Mouse (Mus musculus): Measurements from ENCODE around the gene Kiss1r. TPM values are rescaled to one million over a fixed set of nuclear protein-coding genes. Genes with fewer than 3 reads are reported as not detected.
"Not testable (repeated sequence)": the region's sequence is repeated elsewhere in the genome, so short reads cannot be mapped to it uniquely, and the experiment has no call there.

The Kiss1r gene
- total RNA-seq (2021) = 1 to 10 TPM; 5.0 to 6.8 TPM

DNA sequence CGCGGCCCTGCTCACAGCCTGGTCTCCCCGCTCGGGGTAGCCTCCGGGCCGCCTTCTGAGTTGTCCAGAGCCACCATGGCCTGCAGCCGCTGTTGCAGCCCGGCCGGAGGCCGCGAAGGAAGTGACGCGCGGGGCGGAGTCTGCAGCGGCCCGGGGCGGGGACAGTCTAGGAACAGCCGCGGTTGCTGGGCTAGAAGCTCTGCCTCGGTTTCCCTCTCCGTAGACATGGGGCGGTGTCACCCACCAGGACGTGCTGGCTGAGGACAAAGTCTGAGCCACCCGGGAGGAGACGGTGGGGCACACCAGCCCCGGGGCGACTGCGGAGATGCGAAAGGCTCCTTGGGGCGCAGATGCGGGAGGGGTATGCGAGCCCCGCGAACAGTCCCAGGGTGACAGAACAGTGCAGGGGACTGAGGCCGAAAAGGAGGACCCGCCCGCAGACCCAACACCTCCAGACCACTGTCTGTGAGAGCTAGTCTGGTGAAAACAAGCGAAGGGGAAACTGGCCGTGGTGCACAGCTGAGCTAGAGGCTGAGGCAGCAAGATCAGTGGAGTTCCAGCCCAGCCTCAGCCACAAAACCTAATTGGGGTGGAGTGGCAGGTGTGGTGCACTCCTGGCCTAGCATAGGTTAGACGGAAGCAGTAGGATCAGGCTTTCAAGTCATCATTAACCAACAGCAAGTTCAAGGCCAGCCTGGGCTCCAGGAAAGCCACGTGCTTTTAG, at the start of gene Kiss1r:
TSS of gene Kiss1r (plus strand) at position 164 of the 724 bp plus-strand sequence.
- intact Hi-C loops (cut with DNase I) = no loop called here
- peak; percentile 81 for DNase-seq

DNA sequence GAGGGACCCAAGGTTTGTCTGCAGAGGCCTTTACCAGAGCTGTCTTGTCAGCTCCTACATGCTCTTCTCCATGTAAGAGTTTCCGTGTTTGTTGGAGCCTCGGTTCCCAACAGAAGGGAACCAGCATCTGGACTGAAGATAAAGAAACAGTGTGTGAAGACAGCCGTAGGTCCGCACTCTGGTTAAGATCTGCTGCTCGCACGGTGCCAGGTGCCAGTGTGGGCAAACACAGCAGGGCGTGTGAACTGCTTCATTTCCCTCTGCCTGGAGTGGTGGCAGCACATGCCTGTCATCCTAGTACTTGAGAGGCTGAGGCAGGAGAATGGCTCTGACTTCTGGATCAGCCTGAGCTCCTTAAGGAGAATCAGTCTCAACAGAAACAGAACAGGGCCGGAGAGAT, 44.9 kb upstream of the Kiss1r start:
- intact Hi-C loops (cut with DNase I) = no loop called here
- no peak for DNase-seq

DNA sequence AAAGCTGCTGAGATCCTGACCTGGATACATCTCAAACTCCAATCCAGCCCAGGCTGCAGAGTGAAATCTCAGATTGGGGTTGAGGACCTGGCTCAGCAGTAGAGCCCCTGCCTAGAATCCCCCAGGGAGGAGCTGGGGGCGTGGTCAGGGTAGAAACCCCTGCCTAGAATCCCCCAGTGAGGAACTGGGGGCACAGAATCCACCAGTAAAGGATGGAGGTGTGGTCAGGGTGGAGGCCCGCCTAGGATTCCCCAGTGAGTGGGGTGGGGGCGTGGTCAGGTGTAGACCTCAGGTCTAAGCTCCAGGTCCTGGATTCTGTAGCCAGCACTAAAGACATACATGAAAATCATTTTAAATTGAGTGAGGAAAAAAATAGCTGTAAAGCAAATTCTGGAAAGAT, 43.9 kb upstream of the Kiss1r start:
- intact Hi-C loops (cut with DNase I) = no loop called here
- no peak for DNase-seq

DNA sequence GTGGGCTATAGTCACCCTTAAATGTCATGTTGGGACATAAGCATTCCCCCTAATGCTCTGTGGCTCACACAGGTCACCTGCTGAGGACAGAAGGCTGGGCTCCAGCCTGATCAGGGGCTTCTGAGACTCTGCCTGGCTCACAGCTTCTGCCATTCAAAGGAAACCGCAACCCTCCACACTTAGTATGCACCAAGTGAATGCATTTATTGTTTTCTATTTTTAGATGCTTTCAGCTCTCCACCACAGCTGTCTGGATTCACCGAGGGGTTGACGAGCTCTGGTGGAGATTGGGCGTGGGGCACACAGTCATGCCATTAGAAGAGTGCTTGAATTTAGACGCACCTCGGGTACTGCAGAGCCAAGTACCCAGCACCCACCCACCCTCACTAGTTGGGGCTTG, 43.5 kb upstream of the Kiss1r start:
- DNase-seq = no peak
- intact Hi-C loops (cut with DNase I) = no loop called here

DNA sequence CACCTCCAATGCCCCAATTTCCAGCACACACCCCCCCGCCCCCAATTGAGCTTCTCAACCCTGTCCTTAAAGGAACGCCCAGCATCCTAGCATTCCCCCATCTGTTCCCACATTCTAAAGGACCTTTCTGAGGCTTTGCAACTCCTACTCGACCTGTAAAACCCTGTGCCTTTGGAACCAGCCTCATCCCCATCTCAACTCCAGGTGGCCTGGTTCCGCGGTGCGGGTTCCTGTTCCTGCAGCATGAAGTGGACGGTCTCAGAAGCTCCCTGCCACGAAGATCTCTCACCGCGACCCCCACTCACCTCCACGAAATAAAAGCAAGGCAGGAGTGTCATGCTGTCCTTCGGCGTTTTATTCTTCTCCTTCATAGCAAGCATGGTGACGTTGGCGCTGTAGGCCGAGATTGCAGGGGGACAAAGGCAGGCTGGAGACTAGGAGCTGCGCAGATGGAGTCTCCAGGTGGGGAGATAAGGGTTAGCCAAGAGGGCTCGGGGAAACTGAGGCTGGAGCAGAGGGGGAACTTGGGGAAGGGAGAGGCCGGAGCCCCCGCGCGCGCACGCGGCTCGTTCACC, 43.0 kb upstream of the Kiss1r start:
- DNase-seq = no peak
- intact Hi-C loops (cut with DNase I) = no loop called here

DNA sequence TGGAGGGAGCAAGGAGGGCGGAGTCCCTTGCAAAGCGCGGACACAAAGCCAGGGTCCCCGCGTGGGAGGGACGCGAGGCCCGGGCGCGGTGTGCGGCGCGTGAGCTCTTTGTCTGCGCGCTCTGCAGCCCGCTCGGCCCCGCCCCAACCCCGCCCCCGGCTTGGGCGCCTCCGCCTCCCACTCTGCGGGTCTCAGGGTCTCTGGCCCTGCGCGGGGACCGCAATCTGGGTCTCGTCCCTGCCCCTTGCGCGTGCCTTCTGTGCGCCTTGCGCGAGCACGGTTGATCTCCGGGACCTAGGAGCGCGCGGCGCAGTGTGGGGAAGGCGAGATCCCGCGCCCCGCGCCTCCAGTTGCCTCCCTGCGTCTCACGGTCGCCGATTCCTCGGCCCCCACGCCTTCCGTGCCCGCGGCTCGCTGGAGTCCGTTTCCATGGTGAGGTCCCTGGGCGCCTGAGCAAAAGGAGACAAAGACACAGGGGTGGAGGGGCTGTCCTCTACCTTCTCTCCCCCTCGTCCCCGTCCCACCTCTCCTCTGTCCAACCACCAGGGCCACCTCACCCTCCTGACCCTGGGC, 42.4 kb upstream of the Kiss1r start, which contains the start of the genes Prtn3 and Plppr3:
TSS of gene Prtn3 (plus strand) at position 187 of the 573 bp plus-strand sequence.
TSS of gene Plppr3 (minus strand) at position 345 of the 573 bp plus-strand sequence.
- intact Hi-C loops (cut with DNase I) = no loop called here
- DNase-seq = peak; percentile 89

DNA sequence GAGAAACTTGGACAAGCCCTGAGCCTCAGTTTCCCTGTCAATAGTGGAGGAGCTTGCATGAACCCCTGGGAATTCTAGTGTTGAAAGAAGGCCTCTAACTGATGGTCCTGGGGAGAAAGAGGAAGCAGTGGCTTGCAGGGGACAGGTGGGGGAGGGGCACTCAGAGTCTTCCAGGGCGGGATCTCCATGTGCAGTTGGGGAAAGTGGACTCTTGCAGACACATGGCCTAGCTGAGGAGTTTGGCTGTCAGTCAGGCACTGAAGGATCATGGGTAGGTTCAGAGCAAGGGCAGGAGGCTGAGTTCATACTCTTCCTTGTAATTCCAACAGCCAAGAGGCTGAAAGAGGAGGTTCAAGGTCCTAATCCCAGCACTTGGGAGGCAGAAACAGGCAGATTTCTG, 39.6 kb upstream of the Kiss1r start:
- intact Hi-C loops (cut with DNase I) = no loop called here
- DNase-seq = no peak

DNA sequence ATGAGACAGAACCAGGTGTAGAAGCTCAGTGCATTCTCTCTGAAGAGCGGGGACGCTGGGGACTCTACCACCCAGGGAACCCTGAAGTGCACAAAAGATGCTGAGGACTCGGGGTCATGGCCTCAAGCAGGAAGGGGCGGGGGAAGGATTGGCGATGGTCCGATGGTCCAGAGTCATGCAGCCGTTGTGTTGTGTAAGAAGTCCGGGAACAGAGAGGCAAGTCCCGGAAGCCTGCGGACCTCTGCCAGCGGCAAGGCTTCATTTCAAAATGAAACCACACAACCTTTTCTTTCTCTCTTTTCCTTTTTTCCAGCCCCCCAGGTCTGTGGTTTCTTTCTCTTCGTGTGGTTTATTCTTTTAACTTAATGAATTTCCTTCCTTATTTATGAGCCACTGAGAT, 39.0 kb upstream of the Kiss1r start:
- intact Hi-C loops (cut with DNase I) = no loop called here
- no peak for DNase-seq

DNA sequence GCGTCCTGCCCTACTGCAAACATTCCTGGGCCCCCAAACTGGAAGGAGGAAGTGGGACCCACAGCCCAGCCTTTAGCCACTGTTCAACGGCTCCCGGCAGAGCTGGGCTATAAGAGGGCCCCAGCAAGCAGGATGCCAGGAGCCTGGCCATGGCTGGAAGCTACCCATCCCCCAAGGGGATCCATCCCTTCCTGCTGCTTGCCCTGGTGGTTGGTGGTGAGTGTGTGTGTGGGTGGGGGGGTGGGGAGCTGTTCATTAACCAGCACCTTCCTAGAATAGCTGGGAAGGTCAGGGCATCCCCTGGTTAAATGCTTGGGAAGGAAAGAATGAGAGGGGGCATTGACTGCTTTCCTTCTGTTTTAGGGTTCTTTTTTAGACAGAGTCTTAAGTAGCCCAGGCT, 37.2 kb upstream of the Kiss1r start:
- intact Hi-C loops (cut with DNase I) = no loop called here
- no peak for DNase-seq

DNA sequence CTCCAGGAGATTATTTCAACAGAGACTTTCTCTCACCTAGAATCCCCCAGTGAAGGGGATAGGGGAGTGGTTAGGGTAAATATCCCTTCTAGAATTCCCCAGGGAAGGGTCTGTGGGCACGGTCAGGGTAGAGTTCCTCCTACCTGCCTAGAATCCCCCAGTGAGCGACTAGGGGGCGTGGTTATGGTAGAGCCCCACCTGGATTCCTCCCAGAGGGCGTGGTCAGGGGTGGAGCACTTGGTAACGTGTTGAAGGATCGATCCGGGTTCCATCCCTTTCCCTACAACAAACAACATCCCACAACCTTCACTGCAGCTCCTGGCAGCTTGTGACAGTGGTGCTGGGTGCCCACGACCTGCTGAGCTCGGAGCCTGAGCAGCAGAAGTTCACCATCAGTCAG, 36.0 kb upstream of the Kiss1r start:
- DNase-seq = no peak
- intact Hi-C loops (cut with DNase I) = no loop called here

DNA sequence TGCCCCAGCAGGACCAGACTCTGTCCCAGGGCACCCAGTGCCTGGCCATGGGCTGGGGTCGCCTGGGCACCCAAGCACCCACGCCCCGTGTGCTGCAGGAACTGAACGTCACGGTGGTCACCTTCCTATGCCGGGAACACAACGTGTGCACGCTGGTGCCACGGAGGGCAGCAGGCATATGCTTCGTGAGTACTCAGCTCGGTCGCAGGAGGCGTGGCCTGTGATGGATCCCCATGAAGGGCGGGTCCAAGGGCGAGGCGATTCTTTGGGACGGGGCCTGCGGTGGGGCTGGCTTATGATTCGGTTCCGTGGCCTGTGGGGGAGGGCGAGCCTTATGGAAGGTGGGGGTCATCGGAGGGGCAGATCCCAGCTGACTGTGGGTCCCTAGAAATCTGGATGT, 34.8 kb upstream of the Kiss1r start:
- intact Hi-C loops (cut with DNase I) = no loop called here
- DNase-seq = no peak

DNA sequence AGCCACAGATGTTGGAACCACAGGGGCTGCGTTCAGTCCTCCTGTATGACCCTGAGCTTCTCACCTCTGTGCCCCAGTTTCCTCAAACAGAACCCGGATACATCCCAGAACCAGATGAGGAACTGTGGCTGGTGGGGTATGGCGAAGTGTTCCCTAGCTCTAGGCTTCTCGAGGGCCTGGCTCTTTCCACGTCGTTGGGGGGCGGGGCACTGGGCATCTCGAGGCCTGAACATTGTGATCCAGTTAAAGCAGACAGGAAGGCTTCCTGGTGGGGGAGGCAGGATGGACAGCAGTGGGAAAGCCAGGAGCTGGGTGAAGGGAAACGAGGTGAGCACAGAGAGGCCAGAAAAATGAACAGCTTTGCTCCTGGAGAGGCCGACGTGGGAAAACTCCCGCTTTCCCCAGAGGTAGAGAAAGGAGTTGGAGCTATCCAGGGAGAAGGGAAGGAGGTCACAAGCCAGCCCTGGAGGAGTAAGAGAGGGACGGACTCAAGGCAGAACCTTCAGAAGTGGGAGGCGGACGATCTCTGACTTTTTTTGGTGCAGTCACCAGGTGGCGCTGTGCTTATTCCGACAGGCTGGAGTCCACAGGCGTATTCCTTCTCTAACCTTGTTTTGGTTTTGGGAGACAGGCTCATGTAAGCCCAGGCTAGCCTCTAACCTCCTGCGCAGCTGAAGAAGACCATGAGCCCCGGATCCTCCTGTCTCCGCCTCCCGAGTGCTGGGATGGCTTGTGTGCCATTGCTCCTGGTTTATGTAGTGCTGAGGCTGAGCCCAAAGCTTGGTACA, 33.3 kb upstream of the Kiss1r start:
- peak; percentile 83 for DNase-seq
- intact Hi-C loops (cut with DNase I) = no loop called here

DNA sequence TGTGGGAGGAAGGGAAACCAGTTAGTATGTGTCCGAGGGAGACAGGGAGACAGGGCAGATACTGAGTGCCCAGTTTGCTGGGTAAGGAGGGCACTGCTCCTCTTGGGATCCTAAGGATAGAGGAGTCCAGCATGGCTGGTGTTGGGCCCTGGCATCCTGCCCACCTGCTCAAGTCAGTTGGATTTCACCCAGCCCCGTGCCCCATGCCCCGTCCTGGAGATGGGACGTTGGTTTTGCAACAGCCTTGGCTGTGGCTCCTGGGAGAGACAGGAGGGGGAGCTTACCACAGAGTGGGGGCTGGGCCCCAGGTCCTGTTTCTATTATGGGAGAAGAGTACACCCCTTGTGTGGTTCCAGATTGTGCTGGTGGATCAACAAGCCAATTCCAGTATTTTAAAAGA, 32.3 kb upstream of the Kiss1r start:
- intact Hi-C loops (cut with DNase I) = no loop called here
- peak; percentile 79 for DNase-seq

DNA sequence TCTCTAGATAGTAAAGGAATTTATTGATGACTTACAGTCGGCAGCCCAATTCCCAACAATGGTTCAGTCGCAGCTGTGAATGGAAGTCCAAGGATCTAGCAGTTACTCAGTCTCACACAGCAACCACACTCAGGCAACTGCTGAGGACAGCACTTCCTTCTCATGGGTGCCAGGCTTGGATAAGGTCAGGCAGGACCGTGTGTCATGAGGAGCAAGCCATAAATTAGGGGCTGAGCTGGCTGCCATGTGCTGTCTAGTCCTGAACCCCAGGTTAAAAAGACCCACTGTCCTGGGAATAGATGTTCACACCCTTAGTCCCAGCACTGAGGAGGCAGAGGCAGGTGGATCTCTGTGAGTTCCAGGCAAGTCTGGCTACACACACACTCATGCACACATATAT, 31.8 kb upstream of the Kiss1r start:
- intact Hi-C loops (cut with DNase I); DNase-seq: not testable (repeated sequence)

DNA sequence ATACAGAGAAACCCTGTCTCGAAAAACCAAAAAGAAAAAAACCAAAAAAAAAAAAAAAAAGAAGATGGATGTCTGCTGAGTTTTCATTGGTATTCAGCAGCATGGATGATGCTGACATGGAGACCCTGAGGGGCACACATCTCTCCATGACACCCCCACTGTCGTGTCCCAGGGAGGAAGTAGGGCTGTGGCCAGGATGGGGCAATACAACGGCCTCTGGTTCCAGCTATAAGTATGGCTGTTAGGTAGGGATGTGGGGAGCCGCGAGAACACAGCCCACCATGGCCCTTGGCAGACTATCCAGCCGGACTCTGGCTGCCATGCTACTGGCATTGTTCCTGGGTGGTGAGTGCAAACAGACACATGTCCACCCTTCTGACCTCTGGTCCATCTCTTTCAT, 30.7 kb upstream of the Kiss1r start, which contains the start of gene Elane:
TSS of gene Elane (plus strand) at position 194 of the 400 bp plus-strand sequence.
- intact Hi-C loops (cut with DNase I) = no loop called here

DNA sequence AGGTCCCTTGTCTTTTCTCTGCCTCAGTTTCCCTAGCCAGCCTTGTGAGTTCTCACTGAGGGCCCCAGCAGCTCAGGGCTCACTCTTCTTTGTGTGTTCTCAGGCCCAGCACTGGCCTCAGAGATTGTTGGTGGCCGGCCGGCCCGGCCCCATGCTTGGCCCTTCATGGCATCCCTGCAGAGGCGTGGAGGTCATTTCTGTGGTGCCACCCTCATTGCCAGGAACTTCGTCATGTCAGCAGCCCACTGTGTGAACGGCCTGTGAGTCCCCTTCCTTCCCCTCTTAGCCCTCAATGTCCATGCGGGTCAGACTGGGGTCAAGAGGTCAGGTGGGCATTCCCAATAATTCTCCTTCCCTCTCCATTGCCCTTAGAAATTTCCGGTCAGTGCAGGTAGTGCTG, 30.2 kb upstream of the Kiss1r start:
- intact Hi-C loops (cut with DNase I) = no loop called here
- no peak for DNase-seq

More for the DNA sequence above, 30.7 kb upstream of the Kiss1r start, which contains the start of gene Elane:
- DNase-seq = no peak

DNA sequence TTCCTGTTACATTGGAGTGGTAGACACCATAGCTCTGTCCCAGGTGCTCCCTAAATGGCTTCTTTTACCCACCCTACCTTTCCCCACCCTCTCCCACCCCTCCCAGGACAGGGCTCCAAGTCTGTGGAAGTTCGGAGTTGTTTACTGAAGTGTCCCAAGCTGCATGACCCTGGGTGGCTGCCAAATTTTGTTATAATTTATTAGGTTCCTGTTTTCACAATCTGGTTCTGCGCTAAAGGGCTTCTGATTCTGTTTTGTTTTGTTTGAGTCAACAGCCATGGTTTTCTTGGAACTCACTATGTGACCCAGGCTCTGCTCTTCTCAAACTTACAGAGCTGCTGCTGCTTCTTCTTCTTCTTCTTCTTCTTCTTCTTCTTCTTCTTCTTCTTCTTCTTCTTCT, 27.4 kb upstream of the Kiss1r start:
- DNase-seq = no peak
- intact Hi-C loops (cut with DNase I) = no loop called here

DNA sequence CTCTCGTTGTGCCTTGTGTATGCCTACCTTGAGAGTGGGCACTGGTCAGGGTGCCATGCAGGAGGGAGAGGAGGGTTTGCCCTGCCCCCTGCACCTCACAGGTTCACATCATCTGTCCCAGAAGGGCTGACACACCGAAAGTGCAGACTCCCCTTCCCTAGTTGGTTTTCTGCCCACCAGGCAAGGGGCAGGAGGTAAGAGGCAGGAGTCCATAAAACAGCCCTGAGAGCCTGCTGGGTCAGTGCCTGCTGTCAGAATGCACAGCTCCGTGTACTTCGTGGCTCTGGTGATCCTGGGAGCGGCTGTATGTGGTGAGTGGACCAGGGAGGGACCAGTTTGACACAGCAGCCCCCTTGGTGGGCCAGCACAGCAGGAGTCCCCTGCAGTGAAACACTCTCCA, 26.1 kb upstream of the Kiss1r start, which contains the start of gene Cfd:
TSS of gene Cfd (plus strand) at position 184 of the 400 bp plus-strand sequence.
- intact Hi-C loops (cut with DNase I) = no loop called here

DNA sequence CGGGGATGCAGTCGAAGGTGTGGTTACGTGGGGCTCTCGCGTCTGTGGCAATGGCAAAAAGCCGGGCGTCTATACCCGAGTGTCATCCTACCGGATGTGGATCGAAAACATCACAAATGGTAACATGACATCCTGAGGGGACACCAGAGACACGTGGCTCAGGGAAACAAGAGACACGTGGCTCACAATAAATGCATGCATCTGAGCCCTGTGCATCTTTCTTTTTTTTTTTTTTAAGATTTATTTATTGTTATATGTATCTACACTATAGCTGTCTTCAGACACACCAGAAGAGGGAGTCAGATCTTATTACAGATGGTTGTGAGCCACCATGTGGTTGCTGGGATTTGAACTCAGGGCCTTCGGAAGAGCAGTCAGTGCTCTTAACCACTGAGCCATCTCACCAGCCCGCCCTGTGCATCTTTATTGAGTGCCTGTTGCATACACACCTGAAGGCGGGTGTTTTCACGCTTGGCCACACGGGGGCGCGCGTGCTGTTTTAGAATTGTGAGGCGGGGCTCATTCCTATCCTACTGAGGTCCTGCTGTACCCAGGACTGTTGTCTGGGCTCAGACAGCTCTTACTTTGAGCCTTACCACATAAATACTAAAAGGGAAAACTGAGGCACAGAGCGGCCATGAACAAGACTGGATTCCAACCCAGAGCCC, 24.2 kb upstream of the Kiss1r start:
- peak; percentile 85 for DNase-seq
- intact Hi-C loops (cut with DNase I) = not testable (repeated sequence)

More for the DNA sequence above, 26.1 kb upstream of the Kiss1r start, which contains the start of gene Cfd:
- no peak for DNase-seq

DNA sequence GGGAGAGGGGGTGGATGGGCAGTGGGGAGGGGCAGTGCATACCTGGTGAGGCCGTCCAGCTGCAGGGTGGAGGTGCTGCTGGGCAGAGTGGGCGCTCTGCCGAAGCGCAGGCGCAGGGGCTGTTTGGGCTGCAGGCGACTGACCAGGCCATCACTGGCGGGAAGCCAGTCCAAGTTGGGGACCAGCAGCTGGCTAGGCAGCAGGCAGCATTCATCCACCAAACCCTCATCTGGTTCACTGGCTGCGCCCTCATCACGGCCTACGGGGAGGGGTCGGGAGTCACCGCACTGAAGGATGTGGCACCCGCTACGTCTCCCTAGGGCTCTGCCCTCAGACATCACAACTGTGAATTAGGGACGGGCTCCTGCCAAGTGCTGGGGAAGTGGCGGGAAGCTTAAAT, 20.5 kb upstream of the Kiss1r start:
- intact Hi-C loops (cut with DNase I) = no loop called here

DNA sequence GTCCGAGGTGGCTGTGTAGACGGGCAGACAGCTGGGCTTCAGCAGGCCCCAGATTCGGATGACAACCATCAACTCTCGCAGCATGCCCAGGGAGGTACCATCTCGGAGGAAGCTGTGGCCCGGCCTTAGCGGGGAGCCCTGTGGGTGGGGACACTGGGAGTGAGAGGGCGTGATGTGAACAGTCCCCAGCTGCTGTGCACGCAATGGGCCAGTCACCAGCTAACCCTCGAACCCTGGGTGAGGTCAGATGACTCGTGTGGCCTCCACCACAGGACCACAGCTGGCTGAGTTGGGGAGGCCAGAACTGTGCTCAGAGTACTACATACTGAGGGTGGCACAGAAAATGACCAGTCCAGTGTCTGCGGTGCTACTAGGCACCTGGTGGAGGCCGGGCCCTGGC, 20.0 kb upstream of the Kiss1r start:
- intact Hi-C loops (cut with DNase I) = no loop called here
- no peak for DNase-seq

More for the DNA sequence above, 20.5 kb upstream of the Kiss1r start:
- DNase-seq = peak; percentile 52

Measured in left cerebral cortex, postnatal 4 days (tissue).